Mouse (Mus musculus): Measurements from ENCODE around the gene Dmrt1.

- no peak for TF ChIP-seq CTCF (conservative IDR thresholded peaks at IDR 0.05 in 1 of 2, IDR thresholded peaks at IDR 0.05 in 1 of 2; ENCODE audit: low read depth in 2 of 2, low read length in 2 of 2)
- no peak for TF ChIP-seq MAX (IDR thresholded peaks at IDR 0.05; ENCODE audit: low read length)
- no peak for TF ChIP-seq SMC3 (IDR thresholded peaks at IDR 0.05; ENCODE audit: low read depth, low read length)
- TF ChIP-seq POLR2A (IDR thresholded peaks at IDR 0.05; ENCODE audit: low read depth, low read length) = no peak
- no peak for TF ChIP-seq USF1 (IDR thresholded peaks at IDR 0.05; ENCODE audit: low read depth, low read length)
- TF ChIP-seq BHLHE40 (IDR thresholded peaks at IDR 0.05; ENCODE audit: low read depth, low read length) = no peak
- no peak for TF ChIP-seq KAT2A (IDR thresholded peaks at IDR 0.05; ENCODE audit: insufficient replicate concordance, low read length)
- TF ChIP-seq RAD21 (IDR thresholded peaks at IDR 0.05; ENCODE audit: low read depth, low read length) = no peak
- TF ChIP-seq ZNF384 (IDR thresholded peaks at IDR 0.05; ENCODE audit: low read depth, low read length) = no peak
- TF ChIP-seq EP300 (IDR thresholded peaks at IDR 0.05; ENCODE audit: low read length) = no peak
- TF ChIP-seq ZKSCAN1 (IDR thresholded peaks at IDR 0.05; ENCODE audit: borderline replicate concordance, low read depth, low read length) = no peak
- no peak for TF ChIP-seq POLR2AphosphoS2 (IDR thresholded peaks at IDR 0.05; ENCODE audit: low read depth, low read length)
- no peak for TF ChIP-seq TCF12 (IDR thresholded peaks at IDR 0.05; ENCODE audit: low read depth, low read length)
- no peak for TF ChIP-seq HCFC1 (IDR thresholded peaks at IDR 0.05; ENCODE audit: low read depth, low read length)
These were observed 24.3 kb downstream of the Dmrt1 start for GRCm38 (mm10) chr19:25529673-25530072.
